Mouse (Mus musculus): Measurements from ENCODE around the gene Ppp1r12b.

DNA sequence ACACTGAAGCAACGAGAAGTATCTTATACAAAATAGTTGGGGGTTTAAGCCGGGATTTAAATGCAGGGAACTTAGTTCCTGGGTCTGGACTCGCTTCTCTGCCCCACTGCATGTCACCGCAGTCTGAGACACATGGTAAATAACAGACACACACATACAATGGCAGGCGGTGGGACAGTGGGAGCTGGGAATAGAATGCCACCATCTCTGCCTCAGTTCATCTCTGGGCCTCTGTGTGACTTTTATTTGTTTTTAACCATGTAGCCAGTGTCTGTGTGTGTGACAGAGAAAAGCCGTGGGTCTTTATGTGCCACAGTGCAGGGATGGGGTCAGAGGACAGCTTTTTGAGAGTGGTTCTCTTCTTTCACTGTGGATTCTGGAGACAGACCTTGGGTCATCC is 130.8 kb downstream of the Ppp1r12b start:
- TF ChIP-seq ZC3H11A (IDR thresholded peaks at IDR 0.05; ENCODE audit: borderline replicate concordance, low read depth, low read length) (no peak), ZNF384 (IDR thresholded peaks at IDR 0.05; ENCODE audit: low read depth, low read length) (no peak), CHD2 (IDR thresholded peaks at IDR 0.05; ENCODE audit: low read depth, low read length) (no peak), HCFC1 (IDR thresholded peaks at IDR 0.05; ENCODE audit: borderline replicate concordance, insufficient read depth, low read length) (no peak), MAFK (IDR thresholded peaks at IDR 0.05; ENCODE audit: insufficient read depth, low read depth, low read length) (no peak)

Data from ES-E14 (cell line).